Comparison of ENCODE assay signal across 1 mouse cellular context in genomic region chr7:31156034-31156928, GRCm38 (mm10).
TF ChIP-seq lines count a peak whose summit lies in the region.

No protein-coding gene starts in this region.

TF ChIP-seq in MEL, 35 proteins besides CTCF, POLR2A, EP300 and RAD21:
- TF ChIP-seq GATA1 (IDR thresholded peaks at IDR 0.05; ENCODE audit: low read depth, low read length) (no peak), SMC3 (IDR thresholded peaks at IDR 0.05; ENCODE audit: low read depth, low read length) (peak; percentile 1; the same call in 1 of the 2 replicates)
